Mouse (Mus musculus): ENCODE results near the gene Rasl10b. TPM values are rescaled to one million over a fixed set of nuclear protein-coding genes. Genes with fewer than 3 reads are reported as not detected.
A peak's percentile ranks its signal among the peaks of the same experiment; 100 is the strongest.

The Rasl10b gene
- 1 to 10 TPM; 1.8 to 2.6 TPM for total RNA-seq (2021)
- long read RNA-seq, experiment 1, partial matches to known transcripts: 0 of 4 reads
- long read RNA-seq, experiment 1, other reads (novel, unspliced or antisense): 0 of 4 reads
- long read RNA-seq, experiment 2, partial matches to known transcripts: 0 of 2 reads
- long read RNA-seq, experiment 2, other reads (novel, unspliced or antisense): 1 of 2 reads

- peak in 1 of 2 experiments; percentile 25 for DNase-seq (ENCODE audit: low spot score in 2 of 2)
These were observed at the start of gene Rasl10b for GRCm38 (mm10) chr11:83409087-83409754. TSS of gene Rasl10b (plus strand) at chr11:83409137.

- no peak for DNase-seq (ENCODE audit: low spot score in 2 of 2)
These were observed 44.3 kb upstream of the Rasl10b start for GRCm38 (mm10) chr11:83364656-83365055.

- no peak for DNase-seq (ENCODE audit: low spot score in 2 of 2)
These were observed 37.7 kb upstream of the Rasl10b start for GRCm38 (mm10) chr11:83371267-83371666.

DNA sequence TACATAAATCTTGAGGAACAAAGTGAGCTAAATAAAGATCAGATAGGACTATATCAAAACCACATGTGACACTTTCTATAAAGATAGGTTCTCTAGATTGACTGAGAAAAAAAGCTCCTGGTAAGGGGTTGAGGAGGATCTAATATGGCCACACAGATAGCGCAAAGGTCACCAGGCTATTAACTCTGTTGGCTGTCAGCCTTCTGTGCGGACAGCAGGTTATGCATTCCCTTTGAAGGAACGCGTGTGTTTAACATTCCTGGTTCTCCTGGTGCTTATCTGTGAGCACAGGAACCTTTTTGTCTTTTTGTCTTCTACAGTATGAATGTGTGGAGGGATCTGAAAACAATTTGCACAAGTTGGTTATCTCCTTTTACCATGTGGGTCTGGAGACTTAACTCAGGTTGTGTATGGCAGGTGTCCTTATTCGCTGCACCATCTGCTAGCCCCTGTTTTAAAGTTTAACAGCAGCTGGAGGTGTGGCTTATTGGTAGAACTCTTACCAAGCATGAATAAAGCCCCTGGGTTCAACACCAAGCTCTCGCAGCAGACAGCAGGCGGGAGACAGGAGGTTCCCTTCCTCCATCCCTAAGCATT, 29.1 kb upstream of the Rasl10b start:
- no peak for DNase-seq (ENCODE audit: low spot score in 2 of 2)

DNA sequence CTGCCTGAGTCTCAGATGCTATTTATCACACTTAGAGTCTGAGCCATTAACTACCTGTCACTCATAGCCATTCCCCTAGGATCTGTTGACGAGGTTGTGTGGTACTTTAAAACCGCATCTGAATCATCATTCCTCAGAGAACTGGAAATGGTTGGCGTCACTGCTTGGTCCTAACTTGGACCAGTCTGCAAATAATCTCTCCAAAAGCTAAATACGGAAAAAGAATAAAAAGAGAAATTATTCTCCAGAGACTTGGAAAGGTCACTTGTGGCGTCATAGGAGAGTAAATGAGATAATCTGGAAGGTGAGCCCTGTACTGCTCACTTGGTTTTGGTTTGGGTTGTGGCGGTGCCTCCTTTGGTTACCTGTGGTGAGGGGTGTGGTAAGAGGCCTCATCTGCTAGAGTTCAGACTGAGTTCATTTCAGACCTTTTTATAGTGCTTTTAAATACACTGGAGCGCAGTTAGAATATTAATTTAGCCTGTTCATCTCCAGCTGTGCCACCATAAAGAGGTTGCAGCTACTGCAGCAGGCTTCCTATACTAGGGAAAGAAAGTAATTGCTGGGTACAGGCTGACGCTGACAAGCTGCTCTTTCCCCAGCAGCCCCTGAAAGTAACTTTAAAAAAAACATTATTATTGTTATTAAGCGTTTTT, 25.9 kb upstream of the Rasl10b start:
- DNase-seq (ENCODE audit: low spot score in 2 of 2): no peak

DNA sequence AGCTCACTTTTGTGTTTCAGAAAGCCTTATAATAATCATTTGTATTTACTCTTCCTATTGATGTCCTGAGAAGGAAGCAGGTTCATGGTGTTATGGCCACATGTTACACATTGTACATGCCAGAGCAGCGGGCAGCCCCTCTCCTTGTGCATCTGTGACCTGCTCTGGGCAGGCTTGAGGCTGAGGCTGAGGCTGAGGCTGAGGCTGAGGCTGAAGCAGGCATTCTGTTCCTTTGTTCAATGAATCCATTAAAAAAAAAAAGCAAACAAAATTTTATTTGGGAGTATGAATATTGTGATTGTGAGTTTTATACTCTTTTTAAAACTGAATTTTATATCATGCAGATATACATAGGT, 25.4 kb upstream of the Rasl10b start:
- no peak for DNase-seq (ENCODE audit: low spot score in 2 of 2)

- DNase-seq (ENCODE audit: low spot score in 2 of 2): no peak
These were observed 15.9 kb upstream of the Rasl10b start for GRCm38 (mm10) chr11:83393062-83393461.

- DNase-seq (ENCODE audit: low spot score in 2 of 2): no peak
These were observed 14.0 kb upstream of the Rasl10b start for GRCm38 (mm10) chr11:83394802-83395439.

DNA sequence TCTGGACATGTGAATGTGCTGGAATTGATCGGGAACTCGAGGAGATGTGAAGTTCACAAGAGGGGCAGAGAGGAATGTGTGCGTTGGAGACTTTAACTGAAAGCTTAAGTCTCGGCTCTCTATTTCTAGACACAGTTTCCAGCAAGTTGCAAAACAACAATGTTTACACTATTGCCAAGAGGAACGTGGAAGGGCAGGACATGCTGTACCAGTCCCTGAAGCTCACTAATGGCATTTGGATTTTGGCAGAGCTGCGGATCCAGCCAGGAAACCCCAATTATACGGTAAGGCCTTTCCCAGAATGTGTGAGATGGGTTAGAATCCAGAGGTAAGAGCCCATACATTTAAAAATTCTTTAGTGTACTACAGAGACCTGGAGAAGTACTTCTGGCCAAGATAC, 11.3 kb upstream of the Rasl10b start:
- no peak for DNase-seq (ENCODE audit: low spot score in 2 of 2)

- no peak for DNase-seq (ENCODE audit: low spot score in 2 of 2)
These were observed 10.2 kb upstream of the Rasl10b start for GRCm38 (mm10) chr11:83398724-83399123.

- no peak for DNase-seq (ENCODE audit: low spot score in 2 of 2)
These were observed 5.2 kb upstream of the Rasl10b start for GRCm38 (mm10) chr11:83403787-83404186.

DNA sequence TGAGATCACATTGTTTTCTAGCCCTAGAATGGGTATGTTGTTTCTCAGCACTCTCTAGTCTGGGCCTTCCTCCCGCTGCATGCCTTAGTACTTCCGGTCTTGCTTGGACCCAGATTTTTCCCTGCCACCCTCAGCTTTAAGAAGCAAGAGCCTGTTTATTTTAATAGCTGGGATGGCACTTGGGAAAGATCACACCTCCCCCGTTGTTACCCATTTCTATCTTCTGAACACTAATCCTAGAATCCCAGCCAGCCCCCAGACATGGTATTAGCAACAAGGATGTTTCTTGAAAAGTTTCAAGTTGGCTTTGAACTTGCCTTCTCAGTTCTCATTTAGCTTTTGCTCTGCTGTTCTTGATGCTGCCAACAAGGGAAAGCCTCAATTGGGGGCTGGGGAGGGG, 2.5 kb upstream of the Rasl10b start:
- DNase-seq (ENCODE audit: low spot score in 2 of 2): no peak

DNA sequence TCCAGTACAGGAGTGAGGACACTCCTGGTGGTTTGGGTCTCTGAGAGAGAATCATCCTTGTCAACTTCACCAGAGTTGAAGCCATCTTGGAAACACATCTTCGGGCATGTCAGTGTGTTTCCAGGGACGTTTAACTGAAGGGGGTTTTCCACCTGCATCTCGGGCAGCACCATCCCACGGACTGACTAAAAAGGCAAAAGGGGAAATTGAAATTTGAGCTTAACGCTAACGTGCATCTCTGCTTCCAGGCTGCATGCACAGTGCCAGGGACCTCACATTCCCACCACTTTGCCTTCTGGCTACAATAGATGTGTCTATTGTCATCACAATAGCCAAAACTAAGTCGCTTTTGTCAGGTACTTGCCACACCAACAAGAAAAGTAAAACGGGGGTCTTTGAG, 695 bp upstream of the Rasl10b start:
- no peak for DNase-seq (ENCODE audit: low spot score in 2 of 2)

DNA sequence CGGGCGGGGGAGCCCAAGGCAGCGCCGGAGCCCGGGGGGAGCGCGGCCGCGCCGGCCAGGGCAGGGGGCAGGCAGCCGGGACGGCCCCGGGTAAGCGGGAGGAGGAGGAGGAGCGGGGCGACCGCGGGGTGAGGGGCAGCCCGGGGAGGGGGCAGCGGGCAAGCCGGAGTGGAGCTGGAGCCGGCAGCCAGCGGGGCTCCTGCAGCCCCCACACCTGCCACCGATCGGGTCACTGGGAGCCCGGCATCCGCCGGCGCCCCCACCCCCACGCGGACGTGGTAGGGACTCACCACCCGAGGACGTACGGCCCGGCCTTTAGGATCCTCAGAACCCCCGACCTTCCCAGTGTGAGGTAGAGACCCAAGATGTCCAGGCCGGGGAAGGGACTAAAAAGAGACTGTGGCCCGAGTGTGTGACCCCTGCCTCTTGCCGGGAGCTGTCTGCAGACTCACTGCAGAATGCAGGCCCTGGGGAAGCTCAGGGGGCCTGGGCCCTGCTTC, 905 bp downstream of the Rasl10b start:
- no peak for DNase-seq (ENCODE audit: low spot score in 2 of 2)

DNA sequence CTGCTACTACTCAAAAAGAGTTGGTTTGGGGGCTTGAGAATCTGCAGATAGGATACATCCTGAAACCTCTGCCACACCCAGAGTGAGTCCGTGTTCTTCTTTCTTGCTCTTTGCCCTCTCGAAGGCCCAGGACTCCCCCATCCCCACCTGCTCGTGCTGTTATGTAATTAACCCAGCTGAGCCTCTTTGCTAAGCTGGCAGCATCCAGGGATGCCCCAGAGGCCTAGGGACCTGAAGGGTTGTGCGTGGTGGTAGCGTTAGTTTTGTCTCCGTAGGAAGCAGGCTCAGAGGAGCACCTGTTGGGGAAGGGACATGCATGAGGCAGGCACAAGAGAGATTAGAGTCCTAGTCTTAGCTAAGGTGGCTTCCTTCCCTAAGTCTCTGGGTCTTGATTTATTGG, 1.6 kb downstream of the Rasl10b start:
- no peak for DNase-seq (ENCODE audit: low spot score in 2 of 2)

GRCm38 (mm10) chr11:83417080-83417479, 8.1 kb downstream of the Rasl10b start:
- peak in 1 of 2 experiments; percentile 63 for DNase-seq (ENCODE audit: low spot score in 2 of 2)

DNA sequence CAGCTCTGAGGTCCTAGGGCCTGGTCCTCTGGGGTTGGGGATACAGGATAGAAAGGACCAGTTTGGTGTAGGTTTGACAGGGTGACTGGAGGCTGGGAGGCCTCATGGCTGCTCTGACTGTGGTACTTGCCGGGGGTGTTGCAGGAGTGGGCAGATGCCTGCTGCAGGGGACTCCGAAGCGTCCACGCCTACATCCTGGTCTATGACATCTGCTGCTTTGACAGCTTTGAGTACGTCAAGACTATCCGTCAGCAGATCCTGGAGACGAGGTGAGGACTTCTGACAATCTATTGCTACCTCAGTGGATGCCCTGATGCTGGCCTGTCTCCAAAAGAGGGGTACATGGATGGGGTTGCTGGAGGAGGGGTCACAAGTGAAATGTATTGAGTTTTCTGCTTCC, 8.8 kb downstream of the Rasl10b start:
- no peak for DNase-seq (ENCODE audit: low spot score in 2 of 2)

DNA sequence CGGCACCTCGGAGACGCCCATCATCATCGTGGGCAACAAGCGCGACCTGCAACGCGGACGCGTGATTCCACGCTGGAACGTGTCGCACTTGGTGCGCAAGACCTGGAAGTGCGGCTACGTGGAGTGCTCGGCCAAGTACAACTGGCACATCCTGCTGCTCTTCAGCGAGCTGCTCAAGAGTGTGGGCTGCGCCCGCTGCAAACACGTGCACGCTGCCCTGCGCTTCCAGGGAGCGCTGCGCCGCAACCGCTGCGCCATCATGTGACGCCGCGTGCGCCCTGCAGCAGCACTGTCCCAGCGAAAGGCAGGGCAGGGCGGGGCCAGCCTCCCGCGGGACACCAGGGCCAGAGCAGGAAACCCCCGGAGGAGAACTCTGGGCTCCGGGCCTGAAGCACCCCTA, 9.6 kb downstream of the Rasl10b start:
- no peak for DNase-seq (ENCODE audit: low spot score in 2 of 2)

DNA sequence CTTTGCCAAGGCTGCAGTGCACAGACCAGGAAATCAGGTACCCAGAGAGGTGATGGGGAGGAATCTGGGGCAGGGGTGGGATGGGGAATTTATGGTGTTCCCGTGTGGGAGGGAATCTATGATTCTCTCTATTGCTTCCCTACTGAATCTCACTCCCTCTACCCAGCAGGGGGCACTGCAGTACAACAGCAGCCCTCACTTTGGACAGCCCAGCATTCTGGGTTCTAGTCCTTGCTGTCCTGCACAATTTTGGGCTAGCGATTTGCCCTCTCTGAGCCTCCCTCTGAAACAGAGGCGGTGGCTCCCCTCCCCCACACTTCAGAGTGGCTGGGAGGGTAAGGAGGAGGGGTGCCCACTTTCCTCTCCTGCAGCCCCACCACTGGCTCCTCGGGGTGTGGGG, 11.4 kb downstream of the Rasl10b start:
- no peak for DNase-seq (ENCODE audit: low spot score in 2 of 2)

GRCm38 (mm10) chr11:83421305-83421704, 12.4 kb downstream of the Rasl10b start:
- DNase-seq (ENCODE audit: low spot score in 2 of 2): peak in 1 of 2 experiments; percentile 74

- DNase-seq (ENCODE audit: low spot score in 2 of 2): peak in 1 of 2 experiments; percentile 67
These were observed 15.7 kb downstream of the Rasl10b start for GRCm38 (mm10) chr11:83424681-83425080.

DNA sequence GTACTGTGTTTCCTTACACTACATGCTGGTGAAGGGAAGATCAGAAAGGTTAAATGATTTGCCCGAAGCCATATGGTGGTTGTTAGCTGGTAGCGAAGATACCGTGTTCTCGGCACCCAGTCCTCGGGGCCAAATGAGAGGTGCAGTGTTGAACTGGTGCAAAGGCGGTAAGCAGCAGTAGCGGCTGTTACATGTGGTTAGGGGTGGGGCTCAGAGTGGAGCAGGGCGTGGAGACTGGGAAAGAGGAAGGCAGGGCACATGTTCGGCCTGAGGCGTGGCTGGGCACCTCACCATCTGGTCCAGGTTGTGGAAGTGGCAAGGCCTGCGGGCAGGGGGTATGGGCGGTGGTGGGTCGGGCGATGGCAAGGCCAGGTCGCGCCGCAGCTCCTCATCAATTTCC, 18.0 kb downstream of the Rasl10b start:
- no peak for DNase-seq (ENCODE audit: low spot score in 2 of 2)
